Mouse (Mus musculus): ENCODE measurements around the gene Ndufs8. TPM values are rescaled to one million over a fixed set of nuclear protein-coding genes. Genes with fewer than 3 reads are reported as not detected.
A peak's percentile ranks its signal among the peaks of the same experiment; 100 is the strongest.
"Not testable (repeated sequence)": the region's sequence is repeated elsewhere in the genome, so short reads cannot be mapped to it uniquely, and the experiment has no call there.

Ndufs8 gene
- polyA plus RNA-seq (2015; fragmentation: Nextera tagmentation; extraction: Ambion mirVana) = 361 and 400 TPM in 2 replicates

GRCm38 (mm10) chr19:3912337-3913204 lies at the start of gene Ndufs8:
Ndufs8 (minus strand) TSS chr19:3912774.
- under 1% methylated on average over 43 of the region's 43 CpGs for WGBS
- ATAC-seq (ENCODE audit: extremely low read depth, insufficient number of reproducible peaks, low FRiP score, low TSS enrichment) = peak; percentile 96
- peak within 1 kb of the TSS; percentile 84 for H3K27ac ChIP-seq (replicated peaks)
- H3K4me2 ChIP-seq = peak within 1 kb of the TSS; percentile 79
- H3K9me3 ChIP-seq = no peaks in the 10 kb centered on the region
- peaks cover 24% of the 10 kb centered on the region for H3K4me1 ChIP-seq
- peaks cover 35% of the 10 kb centered on the region for H3K36me3 ChIP-seq
- H3K9ac ChIP-seq = peak within 1 kb of the TSS; percentile 86
- H3K4me3 ChIP-seq = peak within 1 kb of the TSS; percentile 86
- no peaks in the 10 kb centered on the region for H3K27me3 ChIP-seq (replicated peaks)

DNA sequence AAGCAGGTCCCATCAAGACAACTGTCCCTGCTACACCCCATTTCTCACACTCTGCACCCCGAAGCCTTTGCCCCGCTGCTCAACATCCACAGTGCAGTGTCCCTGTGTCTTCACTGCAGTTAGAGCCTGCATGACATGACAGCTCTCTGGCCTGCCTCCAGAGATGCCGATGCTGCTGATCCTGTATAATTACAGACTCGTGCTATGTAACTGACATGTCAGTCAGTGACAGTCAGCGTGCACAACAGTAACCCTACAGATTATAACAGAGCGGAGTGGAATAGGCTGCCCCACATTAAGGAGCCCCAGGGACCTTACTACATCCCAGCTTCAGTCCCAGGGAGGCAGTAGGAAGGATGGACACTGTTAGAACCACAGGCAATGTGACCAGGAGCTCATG lies 49.2 kb upstream of the Ndufs8 start:
- not testable (repeated sequence) for H3K27ac ChIP-seq (replicated peaks); H3K4me3 ChIP-seq; H3K36me3 ChIP-seq; H3K4me2 ChIP-seq; H3K4me1 ChIP-seq; H3K9ac ChIP-seq; H3K9me3 ChIP-seq; H3K27me3 ChIP-seq (replicated peaks); ATAC-seq (ENCODE audit: extremely low read depth, insufficient number of reproducible peaks, low FRiP score, low TSS enrichment)
- WGBS = 60% methylated on average over 6 of the region's 6 CpGs

- H3K27ac ChIP-seq (replicated peaks) = no peak overlapping the region
- H3K27me3 ChIP-seq (replicated peaks) = 0 out of 2 replicates have a peak, but pooled peaks cover under 1% of the 10 kb centered on the region
- H3K4me2 ChIP-seq = no peak overlapping the region
- ATAC-seq (ENCODE audit: extremely low read depth, insufficient number of reproducible peaks, low FRiP score, low TSS enrichment) = no peak
- no peaks in the 10 kb centered on the region for H3K9me3 ChIP-seq
- H3K4me3 ChIP-seq = no peak overlapping the region
- peaks cover 5% of the 10 kb centered on the region; the same call in 1 of the 2 replicates for H3K4me1 ChIP-seq
- H3K9ac ChIP-seq = no peak overlapping the region
- H3K36me3 ChIP-seq = no peaks in the 10 kb centered on the region
- 78% methylated on average over 5 of the region's 5 CpGs for WGBS
Measured at GRCm38 (mm10) chr19:3960211-3960610, 47.6 kb upstream of the Ndufs8 start.

DNA sequence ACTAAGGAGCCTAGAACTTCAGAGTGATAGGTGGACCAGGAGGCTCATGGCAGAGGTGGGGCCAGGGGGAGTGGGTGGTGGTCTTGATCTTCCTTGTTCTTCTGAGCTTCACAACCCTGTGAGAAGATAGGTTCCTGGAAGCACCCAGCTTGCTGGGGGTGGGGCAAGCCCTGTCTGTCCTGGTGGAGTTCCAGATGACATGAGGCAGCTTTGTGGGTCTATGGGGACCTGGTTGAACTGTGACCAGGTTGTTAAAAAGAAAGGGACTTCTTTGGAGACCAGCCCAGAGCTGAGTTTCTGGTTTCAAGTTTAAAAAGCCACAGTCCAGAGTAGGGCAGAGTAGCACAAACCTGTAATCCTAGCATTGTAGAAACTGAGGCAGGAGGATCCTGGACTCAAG lies 46.5 kb upstream of the Ndufs8 start:
- Histone ChIP-seq H3K4me3 (no peak overlapping the region), H3K4me2 (no peak overlapping the region), H3K9me3 (no peaks in the 10 kb centered on the region), H3K36me3 (no peaks in the 10 kb centered on the region), H3K4me1 (peaks cover 5% of the 10 kb centered on the region; the same call in 1 of the 2 replicates), H3K9ac (no peak overlapping the region), H3K27me3 (replicated peaks) (peaks cover 6% of the 10 kb centered on the region; the same call in 1 of the 2 replicates), H3K27ac (replicated peaks) (no peak overlapping the region)
- ATAC-seq (ENCODE audit: extremely low read depth, insufficient number of reproducible peaks, low FRiP score, low TSS enrichment) = no peak

DNA sequence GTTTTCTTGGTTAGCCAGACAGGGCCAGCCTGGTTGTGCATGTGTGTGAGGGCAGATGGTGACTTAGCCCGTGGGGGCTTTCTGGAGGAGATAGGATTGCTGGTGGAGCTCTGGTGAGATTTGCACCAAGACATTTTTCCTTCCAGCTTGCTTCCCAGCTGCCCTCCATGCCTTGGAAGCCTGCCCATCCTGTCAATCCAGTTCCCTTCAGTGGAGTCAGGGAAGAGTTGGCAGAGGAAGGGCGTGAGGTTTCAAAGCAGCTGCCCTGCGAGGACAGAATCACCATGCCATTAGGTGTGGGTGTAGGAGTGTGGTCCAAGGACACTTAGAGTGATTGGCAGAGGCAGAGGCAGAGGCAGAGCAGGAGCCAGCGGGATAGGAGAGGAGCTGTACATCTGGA lies 45.9 kb upstream of the Ndufs8 start, which contains the start of gene Aldh3b3:
Aldh3b3 (plus strand) TSS at position 176 of the 400 bp plus-strand sequence.
- Histone ChIP-seq H3K4me1 (peaks cover 5% of the 10 kb centered on the region; the same call in 1 of the 2 replicates), H3K9me3 (no peaks in the 10 kb centered on the region), H3K27me3 (replicated peaks) (peaks cover 6% of the 10 kb centered on the region; the same call in 1 of the 2 replicates), H3K4me2 (no peak within 1 kb of the TSS), H3K9ac (no peak within 1 kb of the TSS), H3K4me3 (no peak within 1 kb of the TSS), H3K27ac (replicated peaks) (no peak within 1 kb of the TSS), H3K36me3 (no peaks in the 10 kb centered on the region)
- ATAC-seq (ENCODE audit: extremely low read depth, insufficient number of reproducible peaks, low FRiP score, low TSS enrichment) = no peak
- 53% methylated on average over 4 of the region's 4 CpGs for WGBS

DNA sequence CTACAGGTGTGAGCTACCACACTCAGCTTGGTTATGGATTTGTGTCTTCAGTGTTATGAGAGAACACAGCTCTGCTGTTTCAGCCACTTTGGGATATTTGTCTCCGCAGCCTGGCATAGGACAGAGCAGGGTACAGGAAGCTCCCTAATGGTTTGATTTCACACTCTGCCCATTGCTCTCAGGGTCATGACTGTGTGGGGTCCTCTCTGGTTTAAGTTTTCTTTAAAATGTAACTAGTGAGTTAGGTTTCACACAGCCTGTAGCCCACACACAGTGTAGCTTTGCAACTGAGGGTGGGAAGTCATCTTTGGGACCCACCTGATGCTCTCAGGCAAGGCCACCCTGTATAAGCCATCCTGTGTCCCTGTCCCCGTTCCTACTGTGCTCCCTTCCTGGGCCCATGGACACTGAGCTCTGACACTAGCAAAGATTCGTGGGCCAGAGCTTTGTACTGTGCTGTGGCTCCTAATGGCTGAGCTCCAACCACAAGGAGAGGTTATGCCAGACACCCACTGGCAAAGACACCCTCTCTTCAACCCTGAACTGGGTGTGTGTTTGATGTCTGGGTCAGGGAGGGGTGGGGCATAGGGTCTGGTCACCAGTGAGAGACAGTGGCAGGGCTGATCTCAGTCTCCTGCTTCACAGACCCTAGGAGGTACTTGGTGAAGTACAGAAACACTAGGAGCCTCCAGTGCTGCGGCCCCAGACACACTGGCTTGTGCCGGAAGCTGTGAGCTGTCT lies 44.9 kb upstream of the Ndufs8 start:
- not testable (repeated sequence) for H3K9ac ChIP-seq; H3K27ac ChIP-seq (replicated peaks); H3K4me1 ChIP-seq; H3K36me3 ChIP-seq; H3K4me2 ChIP-seq; H3K27me3 ChIP-seq (replicated peaks); ATAC-seq (ENCODE audit: extremely low read depth, insufficient number of reproducible peaks, low FRiP score, low TSS enrichment); H3K9me3 ChIP-seq; H3K4me3 ChIP-seq
- 74% methylated on average over 4 of the region's 5 CpGs for WGBS

DNA sequence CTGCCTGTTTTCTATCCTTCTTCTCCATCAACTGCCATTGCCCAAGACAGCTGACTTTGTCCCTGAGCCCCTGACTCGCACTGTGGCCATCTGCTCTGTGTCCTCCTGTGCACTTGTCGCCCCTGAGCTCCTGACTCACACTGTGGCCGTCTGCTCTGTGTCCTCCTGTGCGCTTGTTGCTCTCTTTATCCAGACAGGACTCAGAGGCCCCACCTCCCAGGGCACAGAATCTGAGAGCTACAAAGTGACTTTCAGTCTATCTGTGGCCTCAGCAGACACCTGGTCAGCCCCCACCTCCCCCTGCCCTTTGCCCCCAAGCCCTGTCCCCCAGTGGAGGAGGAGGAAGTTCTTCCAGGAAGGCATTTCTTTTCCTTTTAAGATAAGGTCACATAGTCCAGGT lies 43.2 kb upstream of the Ndufs8 start:
- WGBS = 19% methylated on average over 4 of the region's 4 CpGs
- Histone ChIP-seq H3K36me3 (no peaks in the 10 kb centered on the region), H3K4me3 (no peak overlapping the region), H3K27ac (replicated peaks) (no peak overlapping the region), H3K9me3 (0 out of 2 replicates have a peak, but pooled peaks cover 2% of the 10 kb centered on the region), H3K4me2 (no peak overlapping the region), H3K4me1 (peaks cover 5% of the 10 kb centered on the region; the same call in 1 of the 2 replicates), H3K27me3 (replicated peaks) (peaks cover 6% of the 10 kb centered on the region; the same call in 1 of the 2 replicates), H3K9ac (no peak overlapping the region)
- ATAC-seq (ENCODE audit: extremely low read depth, insufficient number of reproducible peaks, low FRiP score, low TSS enrichment) = no peak

DNA sequence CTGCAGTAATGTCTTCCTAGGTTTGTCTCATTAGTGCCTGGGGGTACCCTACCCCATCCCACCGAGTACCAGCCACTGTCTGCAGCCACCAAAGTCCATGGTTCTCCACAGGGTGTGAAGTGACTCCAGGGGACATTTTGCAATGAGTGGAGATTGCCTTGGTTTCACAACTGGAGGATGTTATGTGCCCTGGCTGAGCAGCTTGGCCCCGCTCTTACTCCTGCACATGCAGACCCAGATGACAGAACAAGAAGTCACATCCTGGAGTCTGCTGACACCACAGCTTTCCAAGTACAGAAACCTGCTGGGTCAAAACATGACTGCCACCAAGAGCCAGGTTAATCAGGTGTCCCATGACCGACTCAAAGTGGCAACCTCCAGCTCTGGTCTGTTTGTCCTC lies 42.5 kb upstream of the Ndufs8 start:
- no peak for ATAC-seq (ENCODE audit: extremely low read depth, insufficient number of reproducible peaks, low FRiP score, low TSS enrichment)
- peaks cover 6% of the 10 kb centered on the region; the same call in 1 of the 2 replicates for H3K27me3 ChIP-seq (replicated peaks)
- H3K36me3 ChIP-seq = no peaks in the 10 kb centered on the region
- H3K4me2 ChIP-seq = no peak overlapping the region
- no peak overlapping the region for H3K27ac ChIP-seq (replicated peaks)
- 0 out of 2 replicates have a peak, but pooled peaks cover 3% of the 10 kb centered on the region for H3K9me3 ChIP-seq
- no peak overlapping the region for H3K4me3 ChIP-seq
- H3K4me1 ChIP-seq = peaks cover 5% of the 10 kb centered on the region; the same call in 1 of the 2 replicates
- H3K9ac ChIP-seq = no peak overlapping the region
- 73% methylated on average over 3 of the region's 3 CpGs for WGBS

- 14% methylated on average over 1 of the region's 1 CpGs for WGBS
- Histone ChIP-seq H3K4me2 (no peak overlapping the region), H3K27me3 (replicated peaks) (peaks cover 6% of the 10 kb centered on the region; the same call in 1 of the 2 replicates), H3K9ac (no peak overlapping the region), H3K4me1 (peaks cover 5% of the 10 kb centered on the region; the same call in 1 of the 2 replicates), H3K27ac (replicated peaks) (no peak overlapping the region), H3K4me3 (no peak overlapping the region), H3K36me3 (no peaks in the 10 kb centered on the region), H3K9me3 (0 out of 2 replicates have a peak, but pooled peaks cover 3% of the 10 kb centered on the region)
- no peak for ATAC-seq (ENCODE audit: extremely low read depth, insufficient number of reproducible peaks, low FRiP score, low TSS enrichment)
Measured at GRCm38 (mm10) chr19:3952099-3952498, 39.5 kb upstream of the Ndufs8 start.

DNA sequence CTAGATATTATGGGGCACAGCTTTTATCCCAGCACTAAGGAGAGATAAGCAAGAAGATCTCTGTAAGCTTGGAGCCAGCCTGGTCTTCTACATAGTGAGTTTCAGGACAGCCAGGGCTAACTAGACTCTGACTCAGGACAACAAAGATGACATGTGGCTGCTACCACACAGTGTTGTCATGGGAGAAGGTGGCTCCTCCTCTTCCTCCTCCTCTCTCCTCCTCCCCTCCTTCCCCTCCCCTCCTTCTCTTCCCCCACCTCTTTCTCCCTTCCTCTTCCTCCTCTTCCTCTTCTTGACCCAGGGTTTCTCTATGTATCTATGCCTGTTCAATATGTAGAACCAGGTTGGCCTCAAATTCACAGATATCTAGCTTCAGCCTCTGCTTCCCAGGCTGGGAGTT lies 38.9 kb upstream of the Ndufs8 start:
- Histone ChIP-seq H3K9me3 (0 out of 2 replicates have a peak, but pooled peaks cover 3% of the 10 kb centered on the region), H3K36me3 (no peaks in the 10 kb centered on the region), H3K4me3 (no peak overlapping the region), H3K4me2 (no peak overlapping the region), H3K27me3 (replicated peaks) (peaks cover 6% of the 10 kb centered on the region; the same call in 1 of the 2 replicates), H3K9ac (no peak overlapping the region), H3K27ac (replicated peaks) (no peak overlapping the region), H3K4me1 (peaks cover 7% of the 10 kb centered on the region)
- no peak for ATAC-seq (ENCODE audit: extremely low read depth, insufficient number of reproducible peaks, low FRiP score, low TSS enrichment)

GRCm38 (mm10) chr19:3950331-3950730 lies 37.8 kb upstream of the Ndufs8 start:
- 0 out of 2 replicates have a peak, but pooled peaks cover 3% of the 10 kb centered on the region for H3K9me3 ChIP-seq
- WGBS = 80% methylated on average over 3 of the region's 3 CpGs
- H3K4me3 ChIP-seq = no peak overlapping the region
- H3K27me3 ChIP-seq (replicated peaks) = peaks cover 6% of the 10 kb centered on the region; the same call in 1 of the 2 replicates
- no peak overlapping the region for H3K9ac ChIP-seq
- H3K4me1 ChIP-seq = peaks cover 12% of the 10 kb centered on the region
- no peaks in the 10 kb centered on the region for H3K36me3 ChIP-seq
- H3K4me2 ChIP-seq = no peak overlapping the region
- no peak overlapping the region for H3K27ac ChIP-seq (replicated peaks)
- ATAC-seq (ENCODE audit: extremely low read depth, insufficient number of reproducible peaks, low FRiP score, low TSS enrichment) = no peak
